Mouse (Mus musculus): Measurements from ENCODE around the gene C1qc.

Gene C1qc

DNA sequence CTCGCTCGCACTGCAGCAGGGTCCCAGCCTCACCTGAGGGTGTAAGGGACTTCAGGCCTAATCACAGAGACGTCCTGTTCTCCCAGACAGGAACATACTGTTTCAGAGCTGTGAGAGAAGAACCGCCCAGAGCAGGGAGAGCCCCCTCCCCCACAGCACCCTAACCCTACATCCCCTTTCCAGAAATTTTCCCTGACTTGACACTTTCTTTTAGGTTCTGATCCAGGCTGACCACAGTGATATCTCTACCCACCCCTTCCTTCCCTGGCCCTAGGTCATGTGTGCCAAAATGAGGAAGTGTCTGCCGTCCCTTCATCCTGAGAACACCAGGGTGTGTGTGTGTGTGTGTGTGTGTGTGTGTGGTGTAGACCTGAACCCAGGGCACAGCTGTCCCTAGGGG lies at the start of gene C1qc:
Gene C1qc (minus strand): TSS at position 255 of the 400 bp plus-strand sequence.
- no peak for DNase-seq (ENCODE audit: low spot score in 2 of 2)

DNA sequence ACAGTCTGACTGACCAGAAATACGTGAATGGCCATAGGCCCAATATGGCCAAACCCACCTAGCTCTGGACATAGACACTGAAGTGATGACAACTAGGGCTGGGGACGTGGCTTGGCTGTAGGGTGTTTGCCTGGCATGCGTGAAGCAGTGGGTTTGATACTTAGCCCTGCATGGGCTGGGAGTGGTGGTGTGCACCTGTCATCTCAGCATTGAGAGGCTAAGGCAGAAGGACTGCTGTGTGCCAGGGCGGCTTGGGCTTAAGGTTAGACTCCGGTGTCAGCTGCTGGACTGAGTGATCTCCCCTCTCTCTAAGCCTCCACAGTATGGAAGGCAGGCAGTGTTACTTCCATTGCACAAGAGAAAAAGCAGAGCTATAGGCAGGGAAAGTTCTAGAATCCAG lies 45.1 kb upstream of the C1qc start:
- no peak for DNase-seq (ENCODE audit: low spot score in 2 of 2)

DNA sequence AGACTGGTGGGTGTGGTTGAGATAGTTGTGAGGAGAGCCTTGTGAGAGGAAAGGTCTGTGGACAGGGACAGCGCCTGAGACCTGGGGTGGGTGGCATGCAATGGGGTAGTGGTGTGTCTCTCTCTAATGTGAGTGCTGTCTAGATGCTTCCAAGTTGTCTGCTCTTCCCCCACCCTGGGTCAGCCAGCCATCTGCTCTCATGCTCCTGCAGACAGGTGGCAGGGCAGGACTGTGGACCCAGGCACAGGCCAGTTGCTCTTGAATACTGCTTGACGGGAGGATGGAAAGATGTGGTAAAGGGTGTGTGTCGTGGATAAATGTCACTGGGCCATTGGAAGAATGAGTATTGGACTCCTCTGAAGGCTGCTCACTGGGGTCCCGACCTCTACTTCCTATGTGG lies 44.5 kb upstream of the C1qc start:
- no peak for DNase-seq (ENCODE audit: low spot score in 2 of 2)

DNA sequence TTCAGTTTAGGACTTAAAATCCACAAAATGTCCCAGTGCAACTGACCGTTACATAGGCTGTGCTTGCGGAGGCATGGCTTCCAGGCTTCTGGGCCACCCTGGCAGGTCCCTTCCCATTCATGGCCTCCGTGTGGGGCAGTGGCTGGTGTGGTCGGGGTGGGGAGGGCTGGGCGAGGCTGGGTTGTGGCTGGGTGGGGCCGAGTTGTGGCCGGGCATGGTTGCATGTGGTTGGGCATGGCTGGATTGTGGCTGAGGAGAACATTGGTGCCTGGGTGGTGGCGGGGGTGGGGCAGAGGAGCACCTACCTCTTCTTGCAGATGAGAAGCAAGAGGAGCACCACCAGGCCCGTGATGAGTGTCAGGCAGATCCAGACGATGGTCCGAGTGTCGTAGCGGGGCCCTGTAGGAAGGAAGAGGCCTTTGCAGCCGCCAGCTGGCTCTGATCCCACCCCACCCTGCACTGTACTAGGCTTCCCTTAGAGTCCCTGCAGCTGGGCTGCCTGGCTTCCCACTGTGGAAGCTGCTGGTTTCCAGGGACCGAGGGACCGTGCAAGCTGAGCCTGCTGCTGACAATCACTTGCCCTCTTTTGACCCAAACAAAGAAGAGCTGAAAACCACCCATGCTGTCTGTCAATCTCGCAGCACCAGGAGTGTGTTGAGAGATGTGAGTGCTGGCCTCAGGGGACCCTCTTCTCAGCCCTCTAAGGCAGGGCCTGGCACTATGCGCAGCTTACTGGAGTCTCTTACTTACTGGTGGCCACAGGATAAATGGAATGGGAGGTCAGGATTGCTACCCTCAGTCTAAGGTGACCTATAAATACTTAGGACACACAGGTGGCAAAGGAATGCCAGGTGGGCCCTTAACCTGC lies 42.1 kb upstream of the C1qc start:
- DNase-seq (ENCODE audit: low spot score in 2 of 2), result no peak

DNA sequence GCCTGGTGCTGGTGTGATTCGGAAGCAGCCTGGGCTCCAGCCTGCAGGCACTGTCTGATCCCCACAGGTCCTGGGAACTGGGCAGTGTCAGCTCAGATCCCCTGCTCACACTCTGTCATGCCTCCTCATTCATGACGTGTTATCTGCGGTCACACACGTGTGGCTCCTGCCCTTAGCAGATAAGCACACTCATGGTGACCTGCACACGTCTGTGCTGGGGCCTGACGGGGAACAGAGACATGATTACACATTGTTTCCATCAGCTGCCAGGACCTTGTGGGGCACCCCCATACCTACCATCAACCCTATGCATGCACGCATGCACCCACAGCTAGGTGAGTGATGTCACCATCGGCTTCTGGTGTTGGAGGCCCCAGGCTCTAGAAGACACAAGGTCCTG lies 37.6 kb upstream of the C1qc start:
- no peak for DNase-seq (ENCODE audit: low spot score in 2 of 2)

DNA sequence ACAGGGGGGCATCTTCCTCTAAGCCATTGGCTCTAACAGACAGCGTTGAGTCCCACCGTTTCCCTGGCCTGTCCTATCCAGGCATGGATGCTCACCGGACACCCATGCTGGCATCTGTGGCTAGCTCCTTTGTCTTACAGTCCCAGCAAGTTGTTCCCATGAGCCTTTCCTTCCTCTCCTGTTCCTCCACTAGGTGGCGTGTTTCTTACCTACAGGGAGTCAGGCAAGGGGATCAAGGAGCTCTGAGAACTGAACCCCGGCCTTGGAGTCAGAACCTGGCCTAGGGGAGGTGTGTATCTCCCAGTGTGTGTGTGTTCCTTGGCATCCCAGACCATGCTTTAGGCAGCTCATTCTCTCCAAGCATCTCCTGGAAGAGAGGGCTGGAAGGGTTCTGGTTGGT lies 36.1 kb upstream of the C1qc start:
- DNase-seq (ENCODE audit: low spot score in 2 of 2), result peak; percentile 15 to 39

DNA sequence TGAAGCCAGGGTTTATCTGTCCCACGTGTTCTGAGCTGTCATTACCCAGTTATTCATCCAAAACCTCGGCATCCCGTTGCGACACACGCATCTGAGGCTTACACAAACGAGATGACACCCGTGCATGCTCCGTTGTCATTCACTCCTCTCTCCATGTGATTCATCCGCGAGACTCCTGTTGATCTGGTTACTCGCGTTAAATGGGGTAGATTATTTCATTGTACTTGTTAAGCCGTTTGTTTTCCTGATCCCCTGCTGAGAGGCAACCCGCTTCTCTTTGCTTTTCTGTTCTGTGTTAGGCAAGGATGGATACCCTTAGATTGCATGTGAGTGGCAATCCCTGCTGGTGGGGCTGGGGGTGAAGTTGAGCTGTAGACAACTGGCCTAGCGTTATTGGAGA lies 32.9 kb upstream of the C1qc start:
- no peak for DNase-seq (ENCODE audit: low spot score in 2 of 2)

DNA sequence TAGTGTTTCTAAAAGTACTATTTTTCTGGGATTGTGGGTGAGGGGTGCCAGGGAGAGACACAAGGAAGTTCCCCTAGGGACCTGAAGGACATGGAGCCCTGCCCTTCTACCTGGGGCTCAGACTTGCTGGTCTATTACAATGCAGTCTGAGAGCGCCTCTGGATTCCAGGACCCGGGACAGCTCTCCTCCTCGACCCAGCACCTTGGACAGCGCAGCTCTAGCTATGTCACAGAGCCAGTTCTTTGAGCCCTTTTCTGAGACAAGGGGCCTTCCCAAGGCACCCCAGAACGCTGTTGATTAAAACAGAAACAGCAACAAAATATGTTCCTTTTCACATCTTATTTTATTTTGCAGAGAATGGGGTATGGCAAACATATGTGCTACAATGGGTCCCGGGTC lies 31.7 kb upstream of the C1qc start:
- no peak for DNase-seq (ENCODE audit: low spot score in 2 of 2)

DNA sequence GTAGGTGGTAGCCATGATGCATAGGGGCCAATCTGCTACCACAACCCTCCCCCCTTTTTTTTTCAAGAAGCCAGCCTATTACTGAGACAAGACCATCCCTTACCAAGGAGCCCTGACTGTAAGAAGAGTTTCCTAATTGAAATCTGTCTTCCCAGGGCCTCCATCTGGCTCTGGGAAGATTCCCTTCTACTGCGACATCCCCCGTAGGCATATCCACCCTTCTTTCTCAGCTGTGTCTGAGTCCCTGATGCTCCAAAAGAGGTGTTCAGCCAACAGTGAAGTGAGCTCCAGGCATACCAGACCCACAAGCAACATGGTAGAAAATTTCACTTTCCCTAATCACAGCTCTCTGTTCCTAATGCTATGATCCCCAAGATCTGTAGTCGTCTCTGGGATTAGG lies 26.7 kb upstream of the C1qc start:
- no peak for DNase-seq (ENCODE audit: low spot score in 2 of 2)

DNA sequence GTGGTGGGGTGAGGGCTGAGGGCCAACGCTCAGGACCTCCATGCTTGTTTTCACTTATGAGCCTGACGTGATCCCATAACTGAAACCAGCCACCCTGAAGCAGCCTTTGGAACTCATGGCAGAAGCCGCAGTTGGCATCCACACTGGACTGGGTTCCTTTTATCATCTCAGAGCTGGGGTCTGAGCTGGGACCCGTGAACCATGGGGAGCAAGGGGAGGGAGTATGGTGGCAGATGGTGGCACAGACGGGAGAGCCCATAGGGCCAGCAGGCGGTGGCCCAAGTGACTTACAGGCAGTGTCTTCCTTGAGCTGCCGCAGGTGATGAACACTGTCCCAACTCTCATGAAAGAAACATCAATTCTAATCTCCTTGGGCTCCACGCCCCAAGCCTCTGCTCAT lies 26.0 kb upstream of the C1qc start:
- DNase-seq (ENCODE audit: low spot score in 2 of 2), result no peak

DNA sequence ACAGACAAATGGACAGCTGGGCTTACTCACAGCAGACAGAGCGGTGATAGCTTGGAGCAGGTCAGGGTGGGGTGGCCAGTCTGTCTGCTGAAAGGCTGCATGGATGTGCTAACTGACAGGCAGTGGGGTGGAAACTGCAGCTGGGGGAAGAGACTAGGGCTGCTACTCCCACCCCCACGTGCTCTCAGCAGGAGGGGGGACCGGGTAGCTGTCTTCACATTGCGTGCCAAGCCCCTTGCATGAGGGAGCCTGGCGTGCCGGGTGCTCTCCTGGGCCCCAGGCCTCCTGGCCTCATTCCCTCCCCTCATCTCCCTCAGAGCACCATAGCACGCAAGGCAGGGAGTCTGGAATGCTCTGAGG lies 24.3 kb upstream of the C1qc start:
- no peak for DNase-seq (ENCODE audit: low spot score in 2 of 2)

DNA sequence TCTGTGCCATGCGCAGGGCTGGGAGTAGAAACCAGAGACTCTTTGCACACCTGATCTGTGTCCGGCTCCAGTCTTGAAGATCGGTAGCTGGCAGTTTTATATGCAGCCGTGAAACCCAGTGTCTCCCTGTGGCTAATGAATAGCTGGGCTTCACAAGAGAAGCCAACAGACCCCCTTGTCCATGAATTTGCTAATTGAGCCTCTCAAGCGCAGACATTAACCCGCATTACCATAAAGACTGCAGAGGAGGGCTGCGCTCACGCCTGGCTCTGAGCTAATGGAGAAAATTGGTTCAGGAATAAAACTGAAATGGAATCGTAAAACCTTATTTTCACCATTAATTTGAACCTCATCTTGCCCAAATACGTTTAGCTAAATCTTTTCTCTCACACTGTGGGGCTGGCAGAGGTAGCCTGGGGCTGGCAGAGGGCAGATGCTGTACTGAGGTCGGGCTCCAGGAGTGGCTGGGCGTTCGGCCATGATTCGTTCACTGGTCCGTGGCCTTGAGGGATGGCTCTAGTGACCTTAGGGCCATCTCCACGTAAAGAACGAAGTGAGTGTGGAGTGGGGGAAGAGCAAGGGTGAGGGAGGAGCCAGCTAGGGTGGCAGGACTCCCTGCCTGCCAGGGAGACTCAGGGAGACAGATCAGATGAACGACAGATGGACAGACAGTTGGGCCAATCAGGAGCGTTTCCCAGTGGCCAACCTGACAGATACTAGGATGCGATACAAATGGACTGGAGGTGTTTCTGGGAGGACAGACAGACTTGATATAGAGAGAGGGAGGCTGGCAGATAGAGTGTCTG lies 23.7 kb upstream of the C1qc start:
- DNase-seq (ENCODE audit: low spot score in 2 of 2), result no peak

DNA sequence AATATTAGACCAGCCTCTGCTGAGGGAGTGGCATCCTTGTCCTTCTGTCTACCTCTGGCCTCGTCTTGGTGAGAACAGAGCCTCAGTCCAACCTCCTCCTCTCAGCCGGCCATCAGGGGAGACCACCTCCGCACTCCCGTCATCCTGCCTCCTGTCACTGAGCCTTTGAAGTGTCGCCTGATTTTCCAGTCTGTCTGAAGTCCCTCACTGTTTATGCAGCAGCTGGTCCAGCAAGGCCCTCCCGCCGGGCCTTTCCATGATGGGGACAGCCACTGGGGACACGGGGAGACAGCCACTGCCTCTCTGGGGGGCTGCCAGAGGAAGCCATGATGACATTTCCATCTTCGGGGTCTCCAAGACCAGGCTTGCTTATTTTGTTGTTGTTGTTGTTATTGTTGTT lies 20.0 kb upstream of the C1qc start:
- DNase-seq (ENCODE audit: low spot score in 2 of 2), result no peak

DNA sequence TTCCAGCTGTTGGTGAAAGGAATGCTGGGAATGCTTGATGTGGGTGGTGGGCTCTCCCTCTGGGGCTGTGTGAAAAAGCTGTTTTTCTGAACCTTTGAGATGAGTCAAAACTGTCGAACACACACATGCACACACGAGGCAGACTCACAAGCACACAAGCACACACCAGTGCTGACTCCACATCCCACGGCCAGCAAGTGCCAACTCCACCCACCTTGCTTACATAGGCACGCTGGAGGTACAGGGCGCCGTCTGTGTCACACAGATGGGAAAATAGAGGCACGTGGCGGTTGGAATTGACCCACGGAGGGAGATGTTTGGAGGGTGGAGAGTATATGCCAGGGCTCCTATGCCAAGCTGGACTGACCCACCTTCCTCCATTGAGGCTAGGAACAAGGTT lies 18.9 kb upstream of the C1qc start:
- no peak for DNase-seq (ENCODE audit: low spot score in 2 of 2)

DNA sequence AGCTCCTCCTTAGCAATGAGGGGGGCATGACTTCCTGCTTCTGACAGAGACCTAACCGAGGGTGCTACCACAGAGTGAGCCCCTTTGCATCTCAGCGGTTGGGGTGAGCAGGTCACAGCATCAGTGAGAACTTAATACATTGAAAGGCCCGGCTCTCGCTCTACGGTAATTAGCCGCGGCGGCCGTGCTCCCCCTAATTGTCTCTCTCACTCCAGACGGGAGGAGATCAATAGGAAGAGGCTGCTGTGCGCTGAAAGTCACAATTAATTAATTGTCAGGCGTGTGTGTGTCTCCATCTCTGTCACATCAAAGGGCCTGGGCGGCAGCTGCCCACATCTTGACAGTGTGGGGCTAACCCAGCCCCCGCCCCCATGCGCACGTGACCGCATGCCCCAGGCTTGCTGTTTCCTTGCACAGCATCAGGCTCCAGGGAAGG lies 18.4 kb upstream of the C1qc start:
- DNase-seq (ENCODE audit: low spot score in 2 of 2), result no peak

DNA sequence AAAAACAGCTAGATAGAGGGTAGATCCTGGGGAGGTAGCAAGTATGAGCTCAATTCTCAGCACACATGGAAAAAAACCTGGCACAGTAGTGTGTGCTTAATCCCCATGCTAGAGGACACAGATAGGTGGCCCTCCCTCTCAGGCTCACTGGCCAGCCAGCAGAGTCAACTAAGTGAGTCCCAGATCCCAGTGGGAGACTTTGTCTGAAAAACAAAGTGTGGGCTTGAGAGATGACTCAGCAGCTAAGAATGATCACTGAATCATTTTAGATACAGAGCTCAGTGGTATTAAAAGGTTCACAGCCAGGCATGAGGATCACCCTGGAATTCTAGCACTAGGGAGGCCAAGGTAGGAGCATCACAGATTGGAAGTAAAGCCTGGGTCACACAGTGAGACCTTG lies 14.9 kb upstream of the C1qc start:
- peak in 1 of 2 experiments; percentile 24 for DNase-seq (ENCODE audit: low spot score in 2 of 2)

DNA sequence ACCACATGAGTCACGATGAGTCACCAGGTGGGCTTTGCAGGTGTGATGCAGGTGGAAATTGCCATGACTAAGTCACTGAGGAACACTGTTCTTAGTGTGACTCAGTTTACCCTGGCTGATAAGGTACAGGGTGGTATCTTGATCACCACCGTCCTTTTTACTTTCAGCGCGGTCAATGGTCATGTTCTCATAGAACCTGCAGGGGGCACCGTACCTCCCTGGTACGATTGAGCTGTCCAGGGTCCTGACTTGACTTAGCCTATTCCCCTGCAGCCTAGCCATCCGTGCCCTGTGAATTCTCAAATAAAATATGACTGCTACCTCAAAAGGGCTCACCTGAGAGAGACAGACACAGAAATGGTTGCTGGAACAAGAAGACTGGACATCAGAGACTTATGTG lies 14.2 kb upstream of the C1qc start:
- no peak for DNase-seq (ENCODE audit: low spot score in 2 of 2)

DNA sequence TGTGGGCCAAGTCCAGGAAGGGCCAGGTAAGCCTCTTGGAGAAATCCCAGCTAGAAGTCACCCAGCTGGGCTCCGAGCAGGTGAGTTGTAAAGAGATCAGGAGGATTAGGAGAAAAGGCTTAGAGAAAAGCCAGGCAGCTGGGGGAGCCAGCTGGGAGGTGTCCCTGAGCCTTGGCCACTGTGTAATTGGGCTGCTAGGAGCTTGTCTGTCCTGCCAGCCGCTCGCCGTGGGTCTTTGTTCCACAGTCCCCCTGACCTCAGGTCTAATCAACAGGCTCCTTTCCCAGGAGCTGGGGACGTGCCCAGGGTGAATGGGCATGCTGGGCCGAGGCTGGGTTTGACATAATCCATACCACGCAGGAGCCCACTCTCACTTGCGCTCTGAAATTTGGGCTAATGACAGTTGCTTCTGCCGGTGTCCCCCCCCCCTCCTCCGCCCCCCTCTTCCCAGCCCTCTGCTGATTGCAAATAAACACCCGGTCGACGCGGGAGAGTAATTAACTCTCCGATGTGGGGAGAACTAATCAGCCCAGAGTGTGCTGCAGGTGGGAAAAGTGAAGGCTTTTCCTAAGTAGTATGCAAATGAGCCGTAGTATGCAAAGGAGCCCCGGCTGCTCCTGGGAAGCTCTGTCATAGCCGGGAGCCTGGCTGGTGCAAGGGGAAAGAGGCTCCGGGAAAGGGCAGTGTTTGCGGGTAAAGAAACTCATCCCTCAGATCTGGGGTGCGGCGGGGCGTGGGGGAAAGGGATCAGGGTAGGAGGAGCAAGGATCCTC lies 12.1 kb upstream of the C1qc start:
- no peak for DNase-seq (ENCODE audit: low spot score in 2 of 2)

DNA sequence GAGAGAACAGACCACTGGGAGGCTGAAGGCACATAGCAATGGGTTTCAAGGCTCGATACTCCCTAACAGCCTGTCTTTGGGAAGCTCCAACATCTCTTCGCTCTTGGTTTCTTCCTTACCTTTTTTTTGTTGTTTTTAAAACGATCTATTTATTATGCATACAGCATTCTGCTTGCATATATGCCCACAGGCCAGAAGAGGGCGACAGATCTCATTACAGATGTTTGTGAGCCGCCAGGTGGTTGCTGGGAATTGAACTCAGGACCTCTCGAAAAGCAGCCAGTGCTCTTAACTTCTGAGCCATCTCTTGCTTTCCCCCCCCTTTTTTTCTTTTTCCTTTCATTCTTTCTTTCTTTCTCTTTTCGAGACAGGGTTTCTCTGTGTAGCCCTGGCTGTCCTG lies 6.3 kb upstream of the C1qc start:
- no peak for DNase-seq (ENCODE audit: low spot score in 2 of 2)

DNA sequence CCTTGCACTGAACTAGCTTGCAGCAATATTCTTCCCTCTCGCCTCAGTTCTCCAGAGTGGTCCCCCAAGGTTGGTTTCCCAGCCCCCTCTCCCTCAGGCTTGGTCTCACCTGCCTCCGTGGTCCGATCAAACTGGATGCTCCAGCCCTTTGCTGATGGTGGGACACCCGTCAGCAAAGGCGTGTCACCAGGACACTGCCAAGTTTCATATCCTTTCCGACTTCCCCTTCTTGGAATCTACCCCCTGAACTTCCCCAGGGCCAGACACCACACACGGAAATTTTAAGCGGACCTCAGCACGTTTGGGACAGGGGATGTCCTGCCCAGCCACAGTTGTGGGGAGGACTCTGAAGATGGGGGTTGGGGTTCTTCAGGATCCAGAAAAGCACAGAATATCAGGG lies 5.8 kb upstream of the C1qc start, which contains the start of gene C1qa:
Gene C1qa (minus strand): TSS at position 167 of the 400 bp plus-strand sequence.
- no peak for DNase-seq (ENCODE audit: low spot score in 2 of 2)

DNA sequence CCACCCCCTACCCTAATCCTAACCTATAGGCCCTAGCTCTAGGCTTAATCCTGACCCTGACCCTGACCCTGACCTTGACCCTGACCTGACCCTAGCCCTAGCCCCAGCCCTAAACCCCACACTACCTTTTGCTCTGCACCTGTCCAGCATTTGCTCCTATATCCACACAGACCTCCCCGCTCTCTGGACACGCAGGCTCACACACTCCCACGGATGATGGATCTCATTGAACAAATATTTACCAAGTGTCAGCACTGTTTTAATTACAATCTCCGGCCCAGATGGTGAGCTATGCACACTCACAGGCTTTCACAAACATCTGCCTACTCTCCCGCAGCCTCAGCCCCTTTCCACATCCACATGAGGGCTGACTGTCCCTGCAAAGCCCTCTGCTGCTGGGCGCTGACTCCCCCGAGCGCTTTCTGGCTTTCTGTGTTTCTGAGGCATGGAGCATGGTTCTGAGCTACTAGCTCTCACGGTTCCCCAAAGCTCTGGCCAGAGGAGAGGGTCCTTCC lies 5.3 kb upstream of the C1qc start:
- no peak for DNase-seq (ENCODE audit: low spot score in 2 of 2)

DNA sequence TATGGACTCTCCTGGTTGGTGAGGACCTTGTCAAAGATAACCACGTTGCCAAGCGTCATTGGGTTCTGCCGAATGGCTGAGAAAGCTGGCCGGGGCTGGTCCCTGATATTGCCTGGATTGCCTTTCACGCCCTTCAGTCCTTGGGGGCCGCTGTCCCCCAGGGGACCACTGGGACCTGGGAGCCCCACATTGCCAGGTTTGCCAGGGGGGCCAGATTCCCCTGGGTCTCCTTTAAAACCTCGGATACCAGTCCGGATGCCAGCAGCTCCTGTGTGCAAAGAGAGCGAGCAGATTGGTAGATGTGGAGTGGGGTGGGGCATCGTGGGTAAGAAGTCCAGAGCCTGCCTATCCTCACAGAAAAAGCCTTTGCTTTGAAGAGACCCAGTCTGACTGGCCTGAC lies 3.6 kb upstream of the C1qc start:
- DNase-seq (ENCODE audit: low spot score in 2 of 2), result no peak

Data from right cerebral cortex, adult 2 months (tissue).